Mouse (Mus musculus): ENCODE data around the gene Eif6. TPM values are rescaled to one million over a fixed set of nuclear protein-coding genes. Genes with fewer than 3 reads are reported as not detected.
A peak's percentile ranks its signal among the peaks of the same experiment; 100 is the strongest.

The Eif6 gene
- total and polyA plus RNA-seq, 3 experiments = 349 to 408 TPM; not detected in 1

- Histone ChIP-seq H3K36me3 (ENCODE audit: control insufficient read depth in 1 of 2, insufficient read depth in 2 of 2, low read length in 2 of 2) (peaks cover 0 to 6% of the 10 kb centered on the region in 2 experiments; a peak in 2 of 4 replicates), H3K27ac (ENCODE audit: control insufficient read depth, low read depth, low read length) (no peak overlapping the region), H3K4me1 (ENCODE audit: control insufficient read depth in 1 of 2, insufficient read depth in 2 of 2, low read length in 2 of 2) (no peaks in the 10 kb centered on the region), H3K9me3 (replicated peaks; ENCODE audit: insufficient read depth, low read length) (no peaks in the 10 kb centered on the region), H3K27me3 (ENCODE audit: control insufficient read depth in 1 of 2, insufficient read depth in 2 of 2, low read length in 2 of 2) (no peaks in the 10 kb centered on the region), H3K9ac (ENCODE audit: control insufficient read depth, low read depth, low read length, poor library complexity, severe bottlenecking) (no peak overlapping the region), H3K79me2 (ENCODE audit: control insufficient read depth, insufficient read depth, low read length, poor library complexity) (no peaks in the 10 kb centered on the region), H3K4me3 (ENCODE audit: control insufficient read depth in 1 of 2, insufficient read depth in 1 of 2, low read depth in 2 of 2, low read length in 2 of 2) (no peak overlapping the region)
- peak; percentile 22 for DNase-seq (ENCODE audit: low read depth, low spot score)
- TF ChIP-seq ZNF384 (IDR thresholded peaks at IDR 0.05; ENCODE audit: low read depth, low read length) (no peak), SMC3 (IDR thresholded peaks at IDR 0.05; ENCODE audit: low read depth, low read length) (no peak), MAX (IDR thresholded peaks at IDR 0.05; ENCODE audit: low read length) (no peak), E2F4 (IDR thresholded peaks at IDR 0.05; ENCODE audit: borderline replicate concordance, low read depth, low read length) (no peak), USF1 (IDR thresholded peaks at IDR 0.05; ENCODE audit: low read depth, low read length) (peak; percentile 45; the same call in 1 of the 2 replicates)
Observed at GRCm38 (mm10) chr2:155849464-155849863, 22.7 kb upstream of the Eif6 start.

GRCm38 (mm10) chr2:155848291-155848690 lies 21.6 kb upstream of the Eif6 start:
- peaks cover 0 to 6% of the 10 kb centered on the region in 2 experiments; a peak in 2 of 4 replicates for H3K36me3 ChIP-seq (ENCODE audit: control insufficient read depth in 1 of 2, insufficient read depth in 2 of 2, low read length in 2 of 2)
- TF ChIP-seq GABPA (IDR thresholded peaks at IDR 0.05; ENCODE audit: low read depth, low read length) = no peak
- no peak for TF ChIP-seq TBP (IDR thresholded peaks at IDR 0.05; ENCODE audit: low read depth, low read length)
- TF ChIP-seq UBTF (IDR thresholded peaks at IDR 0.05; ENCODE audit: borderline replicate concordance, insufficient read depth, low read depth, low read length) = no peak
- no peak for TF ChIP-seq ZNF384 (IDR thresholded peaks at IDR 0.05; ENCODE audit: low read depth, low read length)
- no peak for TF ChIP-seq TCF12 (IDR thresholded peaks at IDR 0.05; ENCODE audit: low read depth, low read length)
- TF ChIP-seq ETS1 (IDR thresholded peaks at IDR 0.05; ENCODE audit: low read depth, low read length) = no peak
- no peak for TF ChIP-seq MYB (IDR thresholded peaks at IDR 0.05; ENCODE audit: low read depth, low read length)
- peak; percentile 70 for TF ChIP-seq ZC3H11A (IDR thresholded peaks at IDR 0.05; ENCODE audit: low read depth, low read length)
- TF ChIP-seq NELFE (IDR thresholded peaks at IDR 0.05; ENCODE audit: low read depth, low read length) = no peak
- no peak for TF ChIP-seq JUND (IDR thresholded peaks at IDR 0.05; ENCODE audit: low read depth, low read length)
- TF ChIP-seq SIN3A (IDR thresholded peaks at IDR 0.05; ENCODE audit: low read length) = peak; percentile 38; the same call in 1 of the 2 replicates
- TF ChIP-seq MAX (IDR thresholded peaks at IDR 0.05; ENCODE audit: low read length) = no peak
- TF ChIP-seq MXI1 (IDR thresholded peaks at IDR 0.05; ENCODE audit: low read depth, low read length) = no peak
- TF ChIP-seq HCFC1 (IDR thresholded peaks at IDR 0.05; ENCODE audit: low read depth, low read length) = no peak
- no peak for TF ChIP-seq EP300 (IDR thresholded peaks at IDR 0.05; ENCODE audit: low read depth in 1 of 2, low read length in 2 of 2)
- no peak for TF ChIP-seq USF1 (IDR thresholded peaks at IDR 0.05; ENCODE audit: low read depth, low read length)
- no peak for TF ChIP-seq MEF2A (IDR thresholded peaks at IDR 0.05; ENCODE audit: extremely low read depth, insufficient replicate concordance, low read depth, low read length, poor library complexity, severe bottlenecking)
- TF ChIP-seq SMC3 (IDR thresholded peaks at IDR 0.05; ENCODE audit: low read depth, low read length) = peak; percentile 87
- TF ChIP-seq POLR2AphosphoS2 (IDR thresholded peaks at IDR 0.05; ENCODE audit: low read length) = no peak
- no peak for TF ChIP-seq CHD1 (IDR thresholded peaks at IDR 0.05; ENCODE audit: low read depth, low read length)
- TF ChIP-seq POLR2A (IDR thresholded peaks at IDR 0.05; ENCODE audit: control insufficient read depth in 1 of 2, insufficient read depth in 1 of 2, low read depth in 1 of 2, low read length in 2 of 2, poor library complexity in 1 of 2) = no peak
- no peak for TF ChIP-seq RCOR1 (IDR thresholded peaks at IDR 0.05; ENCODE audit: low read depth, low read length)
- peak; percentile 76 for TF ChIP-seq RAD21 (IDR thresholded peaks at IDR 0.05; ENCODE audit: low read depth, low read length)
- no peak for TF ChIP-seq ELF1 (IDR thresholded peaks at IDR 0.05; ENCODE audit: low read depth, low read length)
- TF ChIP-seq E2F4 (IDR thresholded peaks at IDR 0.05; ENCODE audit: borderline replicate concordance, low read depth, low read length) = no peak
- no peak for TF ChIP-seq TAL1 (IDR thresholded peaks at IDR 0.05; ENCODE audit: low read length)
- TF ChIP-seq MAFK (IDR thresholded peaks at IDR 0.05; ENCODE audit: borderline replicate concordance, low read depth, low read length) = no peak
- TF ChIP-seq ZMIZ1 (IDR thresholded peaks at IDR 0.05; ENCODE audit: low read depth, low read length) = no peak
- no peak for TF ChIP-seq ZKSCAN1 (IDR thresholded peaks at IDR 0.05; ENCODE audit: low read depth, low read length)
- no peak for TF ChIP-seq GATA1 (IDR thresholded peaks at IDR 0.05; ENCODE audit: low read depth, low read length)
- 0 out of 2 replicates have a peak, but pooled peaks have one; percentile 21 for TF ChIP-seq BHLHE40 (IDR thresholded peaks at IDR 0.05; ENCODE audit: borderline replicate concordance, low read depth, low read length)
- TF ChIP-seq CHD2 (IDR thresholded peaks at IDR 0.05; ENCODE audit: low read length) = no peak

More at GRCm38 (mm10) chr2:155848291-155848690, 21.6 kb upstream of the Eif6 start:
- Histone ChIP-seq H3K27ac (ENCODE audit: control insufficient read depth, low read depth, low read length) (no peak overlapping the region), H3K79me2 (ENCODE audit: control insufficient read depth, insufficient read depth, low read length, poor library complexity) (no peaks in the 10 kb centered on the region), H3K27me3 (ENCODE audit: control insufficient read depth in 1 of 2, insufficient read depth in 2 of 2, low read length in 2 of 2) (no peaks in the 10 kb centered on the region), H3K4me1 (ENCODE audit: control insufficient read depth in 1 of 2, insufficient read depth in 2 of 2, low read length in 2 of 2) (no peaks in the 10 kb centered on the region), H3K9ac (ENCODE audit: control insufficient read depth, low read depth, low read length, poor library complexity, severe bottlenecking) (no peak overlapping the region), H3K9me3 (replicated peaks; ENCODE audit: insufficient read depth, low read length) (no peaks in the 10 kb centered on the region), H3K4me3 (ENCODE audit: control insufficient read depth in 1 of 2, insufficient read depth in 1 of 2, low read depth in 2 of 2, low read length in 2 of 2) (no peak overlapping the region)
- DNase-seq (ENCODE audit: low read depth, low spot score) = peak; percentile 85

Data from MEL (cell line).